Mouse (Mus musculus) heart, adult 11 months (tissue): ENCODE data around the gene Zcchc7.
"Not testable (repeated sequence)": the region's sequence is repeated elsewhere in the genome, so short reads cannot be mapped to it uniquely, and the experiment has no call there.

Experiments
- DNase-seq: peaks from one replicate; pipeline ENCODE4 v3.0.0; 2022

The Zcchc7 gene

DNA sequence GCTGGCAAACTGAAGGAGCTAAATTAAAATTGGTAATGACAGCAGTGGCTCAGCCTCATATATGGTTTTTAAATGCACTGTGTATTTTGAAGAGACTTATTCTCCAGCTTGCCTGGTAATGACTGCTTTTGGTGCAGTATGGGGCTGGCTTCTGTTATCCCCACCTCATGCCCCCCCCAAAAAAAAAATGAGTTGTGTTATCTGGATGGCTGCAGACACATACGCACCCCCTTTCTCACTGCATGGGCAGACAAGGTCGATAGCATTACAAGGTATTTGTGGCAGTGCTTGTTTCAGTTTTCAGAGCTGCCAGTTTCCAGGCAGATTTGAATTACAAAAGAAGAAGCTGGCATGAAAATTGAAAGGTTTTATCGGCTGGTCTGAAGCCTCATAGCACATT is 162.2 kb downstream of the Zcchc7 start:
- peak; percentile 35 for DNase-seq

DNA sequence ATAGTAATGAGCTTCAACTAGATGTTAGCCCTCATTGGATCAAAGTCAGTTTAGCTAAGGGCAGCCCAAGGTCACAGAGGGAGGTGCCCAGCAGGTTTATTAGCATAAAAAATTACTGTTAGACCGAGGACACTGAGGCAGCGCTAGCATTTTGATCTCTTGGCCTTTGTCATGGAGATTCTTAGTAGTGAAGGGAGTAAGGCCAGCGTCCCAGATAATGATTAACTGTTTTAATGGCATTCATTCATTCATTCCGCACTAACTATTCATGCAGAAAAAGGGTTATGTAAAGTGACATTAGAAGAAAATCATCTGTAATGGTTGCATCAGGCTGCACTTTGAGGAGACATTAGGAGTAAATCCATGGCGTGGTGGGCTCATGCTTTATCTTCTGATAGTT is 165.2 kb downstream of the Zcchc7 start:
- DNase-seq: peak; percentile 16

DNA sequence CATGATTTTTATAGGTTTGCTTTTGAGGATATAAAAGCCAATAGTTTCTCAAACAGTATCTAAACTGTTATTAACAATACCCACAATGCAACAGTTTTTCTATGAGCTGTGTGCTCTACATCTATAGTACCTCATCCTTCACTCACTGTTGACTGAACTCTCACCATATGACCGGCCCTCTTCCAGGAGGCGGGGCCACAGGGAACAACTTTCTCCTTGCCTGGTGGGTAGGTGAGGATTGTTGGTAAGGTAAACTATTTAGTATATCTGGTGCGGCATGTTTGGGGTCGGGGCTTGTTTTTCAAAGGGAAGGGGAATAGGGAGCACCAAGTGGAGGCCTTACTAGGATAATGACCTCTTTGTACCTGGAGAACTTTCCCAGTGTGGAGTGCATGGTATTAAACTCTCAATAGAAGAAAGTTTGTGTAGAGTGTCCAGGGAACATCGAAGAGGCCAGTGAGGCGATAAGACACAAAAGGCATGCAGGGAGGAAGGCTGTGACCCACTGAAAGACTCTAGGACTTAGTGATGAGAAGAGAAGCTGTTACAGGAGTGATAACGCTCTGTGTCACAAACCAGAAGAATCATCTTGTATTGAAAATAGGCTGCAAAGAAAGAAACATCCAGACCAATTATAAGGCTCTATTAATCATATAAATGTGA is 166.9 kb downstream of the Zcchc7 start:
- DNase-seq: peak; percentile 55

DNA sequence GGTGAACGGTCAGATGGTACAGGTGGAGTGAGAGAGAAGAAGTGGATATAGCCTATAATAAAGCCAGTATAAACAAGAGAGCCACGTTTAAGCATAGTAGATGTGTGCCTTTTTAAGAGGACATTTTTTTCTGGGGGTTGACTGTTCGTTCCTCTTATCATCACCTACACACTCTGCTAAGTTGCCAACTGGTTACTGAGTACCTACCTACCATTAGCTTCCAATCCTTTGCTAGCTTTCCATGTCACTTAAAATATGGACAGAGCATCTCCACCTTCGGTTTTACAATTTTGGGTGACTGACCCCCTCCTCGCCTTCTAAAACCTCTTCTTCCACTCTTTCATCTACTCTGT is 167.4 kb downstream of the Zcchc7 start:
- DNase-seq: no peak

DNA sequence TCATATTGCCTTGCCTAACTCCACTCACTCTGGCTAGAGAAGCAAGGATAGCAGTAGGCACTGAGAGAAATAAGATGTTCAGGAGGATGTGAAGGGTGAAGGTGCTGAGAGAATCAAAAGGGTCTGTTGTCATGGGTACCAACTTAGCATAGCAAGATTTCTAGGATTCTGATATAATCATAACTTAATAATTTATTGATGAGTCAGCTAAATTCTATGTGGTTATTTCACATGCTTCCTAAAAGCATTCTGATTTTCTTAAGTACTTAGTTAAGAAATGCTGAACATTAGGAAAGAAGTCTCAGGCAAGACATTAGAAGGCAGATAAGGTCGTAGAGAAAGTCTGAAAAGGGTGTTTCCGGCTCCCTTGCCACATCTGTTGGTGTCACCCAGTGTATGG is 172.3 kb downstream of the Zcchc7 start:
- peak; percentile 25 for DNase-seq

DNA sequence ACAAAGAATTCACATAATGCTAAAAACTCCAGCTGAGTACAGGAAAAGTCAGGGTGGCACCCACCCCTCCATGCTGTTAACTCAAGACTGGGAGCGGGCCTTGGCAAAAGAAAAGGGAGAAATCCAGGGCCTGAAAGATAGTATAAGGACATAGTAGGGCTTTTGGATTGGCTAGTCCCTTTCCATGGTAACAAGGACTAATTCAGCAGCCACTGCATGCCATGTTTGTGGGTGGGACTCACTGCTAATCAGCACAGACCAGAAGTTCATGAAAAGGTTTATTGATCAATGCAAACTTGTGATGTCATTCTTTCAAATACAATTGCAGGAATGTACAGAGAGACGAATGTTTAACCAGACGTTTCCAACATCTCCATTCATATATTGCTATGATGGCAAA is 173.1 kb downstream of the Zcchc7 start:
- DNase-seq: peak; percentile 27

DNA sequence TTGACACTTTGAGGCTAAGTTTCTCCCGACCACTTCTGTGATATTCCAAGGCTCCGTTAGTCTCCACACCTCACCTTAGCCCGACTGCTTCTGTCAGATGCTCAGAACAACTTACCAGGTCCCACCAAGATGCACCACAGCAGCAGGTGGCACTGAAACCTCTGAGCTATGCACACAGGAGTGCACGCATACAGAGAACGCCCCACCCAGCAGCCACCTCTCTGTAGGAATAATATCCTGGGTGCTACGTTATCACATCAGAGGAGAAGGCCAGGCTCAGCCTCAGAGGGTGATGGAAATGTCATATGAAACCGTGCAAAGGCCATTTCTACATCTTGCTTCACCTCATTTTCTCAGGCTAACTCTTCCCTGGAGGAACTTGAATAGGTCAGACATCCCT is 174.7 kb downstream of the Zcchc7 start:
- peak; percentile 72 for DNase-seq

DNA sequence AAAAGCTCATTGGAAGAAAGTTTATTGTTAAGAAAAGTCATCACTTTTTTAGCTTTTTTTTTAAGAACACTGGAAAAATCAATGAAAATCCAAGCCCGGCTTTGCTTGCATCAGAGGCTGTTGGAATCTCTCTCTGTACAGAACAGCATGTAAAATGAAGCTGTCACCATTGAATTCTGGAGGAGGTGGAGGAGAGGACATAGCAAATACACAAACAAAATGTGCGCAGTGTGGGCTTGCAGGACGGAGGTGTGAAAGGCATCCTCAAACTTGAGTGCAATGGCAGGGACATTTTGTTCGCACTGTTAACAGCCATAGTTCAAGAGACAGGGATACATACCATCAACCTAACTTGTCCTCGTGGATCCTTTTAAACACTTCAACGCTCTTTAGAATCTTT is 176.1 kb downstream of the Zcchc7 start:
- DNase-seq: peak; percentile 12

DNA sequence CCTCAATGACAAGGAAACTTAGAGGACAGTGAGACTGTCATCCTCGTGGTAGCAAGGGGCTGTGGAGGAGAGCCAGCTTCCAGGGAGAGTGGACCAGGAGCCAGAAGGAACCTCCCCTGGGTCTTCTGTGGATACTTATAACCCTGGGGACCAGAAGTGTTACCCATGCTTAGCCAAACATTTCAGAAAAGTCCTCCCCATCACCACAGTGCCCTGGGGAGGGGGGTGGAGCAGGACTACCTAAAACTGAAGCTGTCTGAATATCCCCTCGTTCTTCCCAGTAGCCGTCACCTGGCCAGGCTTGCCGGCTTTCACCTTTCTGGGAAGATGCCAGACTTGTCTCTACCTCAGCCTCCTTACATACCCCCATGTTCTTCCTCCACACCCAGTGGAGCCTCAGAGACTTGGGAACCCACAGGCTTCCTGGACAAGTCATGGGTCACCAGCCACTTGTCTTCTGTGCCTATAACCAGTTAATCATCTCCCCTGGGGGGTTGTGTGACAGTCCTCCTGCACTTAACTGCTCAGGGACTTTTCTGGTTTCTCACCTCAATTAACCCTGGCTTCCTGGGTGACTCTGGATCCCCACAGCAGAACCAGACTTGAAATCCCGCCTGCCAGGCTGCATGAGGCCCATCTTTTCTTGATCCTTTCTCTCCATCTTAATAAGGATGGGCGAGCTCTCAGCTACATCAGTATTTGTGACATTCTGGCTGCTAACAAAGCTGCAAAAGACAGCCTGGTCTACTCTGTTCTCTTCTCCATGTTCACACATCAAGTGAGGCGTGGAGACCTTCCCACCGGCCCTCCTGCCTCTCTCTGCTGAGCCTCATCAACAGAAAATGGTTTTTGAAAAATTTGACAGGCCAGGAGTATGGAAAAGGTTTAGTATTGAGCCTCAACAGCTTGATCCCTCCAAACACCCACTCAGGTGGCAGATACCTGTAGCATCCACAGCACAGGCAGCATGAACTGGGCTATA is 183.0 kb downstream of the Zcchc7 start:
- peak; percentile 65 for DNase-seq

DNA sequence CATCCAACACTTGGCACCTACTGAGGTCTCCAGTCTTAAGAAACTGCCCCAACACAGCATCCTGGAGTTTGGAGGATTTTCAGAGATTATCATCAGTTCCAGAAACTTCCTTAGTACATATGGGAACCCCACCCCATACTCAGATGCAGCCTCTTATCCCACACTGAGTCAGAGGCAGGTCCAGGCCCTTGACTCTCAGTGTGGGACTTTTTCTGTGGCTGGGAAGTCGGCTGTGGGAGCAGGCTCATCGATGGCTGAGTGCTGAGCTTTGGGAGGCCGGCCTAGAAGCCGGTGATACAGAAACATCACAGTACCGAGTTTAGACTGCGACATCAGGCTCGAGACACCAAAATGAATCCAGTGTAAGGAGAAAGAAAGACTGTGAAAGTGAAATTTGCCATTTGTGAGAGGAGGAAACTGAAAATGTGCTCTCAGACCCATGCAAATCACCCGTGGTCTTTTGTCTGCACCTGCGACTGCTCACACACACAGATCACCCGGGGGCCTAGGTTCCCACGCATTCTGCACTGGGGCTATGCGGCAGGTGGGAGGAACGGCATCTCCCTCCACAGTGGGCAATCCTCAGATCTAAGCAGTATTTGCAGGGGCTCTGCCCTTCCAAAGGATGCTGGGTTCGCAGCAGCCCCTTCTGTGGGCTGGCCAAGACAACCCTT is 184.0 kb downstream of the Zcchc7 start:
- peak; percentile 74 for DNase-seq

DNA sequence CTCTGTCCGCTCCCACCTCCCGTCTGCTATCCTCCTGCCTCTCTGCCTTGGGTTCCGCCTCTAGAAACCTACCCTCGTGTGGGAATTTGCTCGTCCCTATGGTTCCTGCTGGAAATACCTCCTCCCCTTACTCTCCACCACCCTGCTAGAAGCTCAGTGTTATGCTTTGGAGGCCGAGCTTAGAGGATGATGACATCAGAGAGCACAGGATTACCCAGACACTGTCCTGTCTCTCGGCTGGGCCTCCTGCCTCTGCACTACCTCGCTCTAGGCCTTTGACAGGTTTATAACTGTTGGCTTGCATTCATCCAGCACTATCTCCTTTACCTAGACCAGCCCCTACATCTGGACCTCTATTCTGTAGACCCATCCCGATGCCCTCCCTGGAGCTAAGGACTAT is 184.6 kb downstream of the Zcchc7 start:
- peak; percentile 65 for DNase-seq

DNA sequence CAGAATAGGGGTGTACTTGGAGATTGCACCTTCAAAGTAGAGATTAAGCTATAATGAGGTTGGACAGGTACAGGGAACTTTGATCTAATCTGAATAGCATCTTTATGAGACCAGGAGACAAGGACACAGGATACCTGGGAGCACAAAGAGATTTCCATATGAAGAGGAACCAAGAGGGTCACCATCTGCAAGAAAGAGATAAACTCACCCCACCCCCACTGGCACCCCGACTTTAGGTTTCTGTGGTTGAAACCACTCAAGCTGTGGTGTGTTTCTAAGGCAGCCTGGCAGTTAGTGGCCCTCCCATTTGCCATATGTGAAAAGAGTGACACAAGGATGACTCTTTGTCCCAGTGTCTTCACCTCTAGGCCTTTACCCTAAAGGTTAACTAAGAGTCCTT is 186.6 kb downstream of the Zcchc7 start:
- DNase-seq: no peak

DNA sequence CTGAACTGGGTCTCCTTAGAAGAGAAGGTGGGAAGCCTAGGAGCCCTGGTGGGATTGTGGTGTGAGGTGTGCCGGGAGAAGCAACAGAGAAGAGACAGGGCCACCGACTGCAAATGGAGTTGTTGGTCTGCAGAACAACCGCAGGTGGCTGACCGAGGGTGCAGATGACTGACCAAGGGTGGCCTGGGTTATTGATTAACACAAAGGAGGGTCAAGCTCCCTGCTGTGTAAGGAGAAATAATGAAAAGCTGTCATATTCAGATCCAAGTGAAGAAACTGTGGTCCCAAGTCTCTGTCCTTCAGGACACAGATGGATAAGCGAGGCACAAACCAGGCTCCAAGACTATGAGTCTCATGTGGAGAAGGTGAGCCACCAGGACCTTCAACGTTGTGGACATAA is 187.8 kb downstream of the Zcchc7 start:
- DNase-seq: no peak

DNA sequence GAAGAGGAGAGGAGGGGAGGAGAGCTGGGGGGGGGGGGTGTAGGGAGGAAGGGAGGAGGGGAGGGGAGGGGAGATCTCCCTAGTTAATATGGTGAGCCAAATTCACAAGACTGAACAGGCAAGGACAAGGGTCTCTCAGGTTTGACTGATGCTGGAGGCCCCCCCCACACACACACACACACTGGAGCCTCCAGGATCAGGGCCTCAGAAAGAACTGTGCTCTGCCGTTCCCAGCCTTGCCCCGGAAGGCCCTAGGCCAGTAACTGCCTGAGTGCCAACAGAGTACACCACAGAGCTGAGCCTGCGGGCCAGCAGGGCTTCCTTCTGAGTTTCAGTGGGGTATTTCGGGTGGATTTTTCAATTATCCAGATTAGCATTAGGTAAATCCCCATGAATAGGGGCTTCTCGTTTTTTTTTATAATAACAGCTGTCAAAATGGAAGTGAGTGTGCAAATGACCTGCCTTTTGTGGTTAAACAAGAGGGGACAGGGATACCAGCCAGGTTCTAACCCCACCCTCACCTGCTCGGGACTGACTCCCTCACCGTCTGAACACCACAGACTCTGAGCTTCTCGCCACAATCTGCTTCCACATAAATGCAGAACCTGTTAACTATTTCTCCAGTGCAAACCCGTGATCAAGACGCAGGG is 188.9 kb downstream of the Zcchc7 start:
- DNase-seq: no peak

DNA sequence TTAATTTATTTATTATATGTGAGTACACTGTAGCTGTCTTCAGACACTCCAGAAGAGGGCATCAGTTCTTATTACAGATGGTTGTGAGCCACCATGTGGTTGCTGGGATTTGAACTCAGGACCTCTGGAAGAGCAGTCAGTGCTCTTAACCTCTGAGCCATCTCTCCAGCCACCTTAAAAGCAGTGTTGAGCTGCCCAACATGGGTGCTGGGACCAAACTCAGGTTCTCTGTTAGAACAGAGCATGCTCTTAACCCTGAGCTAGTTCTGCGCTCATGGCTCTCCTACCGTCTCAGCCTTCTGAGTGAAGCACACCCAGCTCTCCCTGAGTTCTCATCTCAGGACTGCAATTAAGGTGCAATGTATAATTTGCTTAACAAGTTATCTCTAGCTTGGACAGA is 190.4 kb downstream of the Zcchc7 start:
- DNase-seq: not testable (repeated sequence)

DNA sequence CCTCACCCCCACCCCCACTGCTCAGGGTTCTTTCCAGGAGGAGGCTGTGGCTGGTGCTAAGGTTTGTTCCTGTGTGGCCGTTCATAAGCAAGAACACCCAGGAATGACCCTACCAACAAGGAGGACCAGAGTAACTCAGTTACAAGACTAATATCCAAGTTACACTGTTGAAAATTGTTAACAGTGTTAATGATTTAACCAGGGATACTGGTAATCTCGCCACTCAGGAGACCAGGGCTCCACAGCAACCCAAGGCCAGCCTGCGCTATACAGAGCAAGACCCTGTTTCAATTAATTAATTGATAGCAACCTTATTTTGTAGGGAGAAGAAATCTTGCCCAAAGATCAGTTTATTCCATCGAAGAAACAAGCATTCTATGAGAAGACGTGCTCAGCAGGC is 191.8 kb downstream of the Zcchc7 start:
- no peak for DNase-seq

DNA sequence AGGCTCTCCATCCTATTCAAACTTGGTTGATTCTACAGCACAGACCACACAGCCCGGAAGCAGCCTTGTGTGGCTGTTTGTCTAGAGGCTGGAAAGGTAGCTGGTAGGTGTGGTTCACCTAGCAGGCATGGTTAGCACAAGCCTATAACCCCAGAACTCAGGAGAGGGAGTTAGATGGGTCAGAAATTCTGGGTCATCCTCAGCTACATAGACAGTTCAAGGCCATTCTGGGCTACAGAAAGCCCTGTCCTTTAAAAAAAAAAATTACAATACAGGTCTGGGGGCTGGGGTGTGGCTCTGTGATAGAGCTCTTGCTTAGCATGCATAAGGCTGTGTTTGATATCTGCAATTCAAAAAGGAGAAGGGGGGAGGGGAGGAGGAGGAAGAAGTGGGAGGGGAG is 192.6 kb downstream of the Zcchc7 start:
- no peak for DNase-seq

DNA sequence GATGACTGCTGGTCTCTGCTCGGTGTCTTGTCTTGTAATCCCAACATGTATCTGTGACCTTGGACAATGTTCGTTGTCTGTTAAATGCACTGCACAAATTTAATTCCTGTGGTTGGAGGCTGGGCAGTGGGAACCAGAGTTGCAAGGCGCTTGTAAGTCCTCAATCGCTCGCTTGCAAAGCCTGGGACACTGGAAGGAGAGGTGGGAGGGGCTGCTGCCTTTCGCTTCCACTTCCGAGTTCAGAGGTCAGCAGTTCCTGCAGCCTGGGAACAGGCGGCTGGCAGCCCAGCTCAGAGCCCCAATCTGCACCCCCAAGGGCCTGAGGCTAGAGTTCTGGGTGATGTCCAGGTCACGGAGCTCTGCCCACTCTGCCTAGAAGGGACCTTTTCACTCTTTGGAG is 197.4 kb downstream of the Zcchc7 start:
- no peak for DNase-seq

DNA sequence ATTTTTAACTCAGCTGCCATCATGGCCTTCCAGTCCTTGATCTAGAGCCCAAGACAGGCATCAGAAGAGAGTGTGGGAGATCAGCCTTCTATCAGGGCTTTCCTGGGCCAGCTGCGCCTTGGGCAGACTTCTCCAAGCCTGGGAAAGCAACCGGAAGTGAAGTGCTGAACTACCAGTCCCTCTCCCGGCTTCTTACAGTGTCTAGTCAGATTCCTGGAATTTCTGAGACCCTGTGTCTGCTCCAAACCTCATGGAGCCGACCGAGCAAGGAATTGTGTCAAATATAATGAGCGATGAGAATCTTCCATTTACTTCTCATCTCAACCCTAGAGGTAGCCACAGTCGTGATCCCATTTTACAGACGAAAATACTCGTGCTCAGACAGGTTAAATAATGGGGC is 203.1 kb downstream of the Zcchc7 start:
- no peak for DNase-seq

DNA sequence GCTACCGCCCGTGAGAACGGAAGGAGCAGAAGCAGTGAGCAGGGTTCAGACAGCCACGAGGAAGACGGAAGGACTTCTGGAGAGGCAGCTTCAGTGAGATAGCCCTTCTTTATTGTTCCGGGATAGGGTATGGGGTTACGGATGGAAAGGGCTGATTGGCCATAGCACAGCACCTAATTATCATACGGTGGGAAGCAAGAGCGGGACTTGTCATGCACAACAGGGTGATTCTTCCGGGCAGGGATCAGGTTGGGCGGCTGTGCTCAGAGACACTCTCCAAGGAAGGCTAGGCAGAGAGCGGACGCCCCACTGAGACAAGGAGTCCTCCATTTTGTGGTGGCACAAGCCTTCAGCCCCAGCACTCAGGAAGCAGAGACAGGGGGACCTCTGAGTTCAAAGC is 203.5 kb downstream of the Zcchc7 start:
- DNase-seq: no peak

DNA sequence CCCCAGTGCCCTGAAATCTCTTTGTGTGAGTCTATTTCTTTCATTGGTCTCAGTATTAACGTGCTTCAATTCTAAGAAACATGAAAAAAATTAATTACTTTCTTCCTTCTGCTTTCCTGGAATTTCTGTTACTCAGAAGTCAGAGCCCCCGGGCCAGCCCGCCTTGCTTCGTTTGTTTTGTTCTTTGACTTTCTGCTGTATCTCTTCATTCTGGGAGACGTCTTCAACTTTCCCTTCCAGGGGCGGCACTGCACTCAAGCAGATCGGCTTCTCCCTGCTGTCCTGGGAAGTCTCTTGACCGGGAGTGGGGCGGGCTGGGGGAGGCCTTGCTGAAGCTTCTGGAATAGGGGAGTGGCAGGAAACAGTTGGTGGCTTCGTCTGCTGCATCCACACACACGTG is 207.5 kb downstream of the Zcchc7 start:
- no peak for DNase-seq

DNA sequence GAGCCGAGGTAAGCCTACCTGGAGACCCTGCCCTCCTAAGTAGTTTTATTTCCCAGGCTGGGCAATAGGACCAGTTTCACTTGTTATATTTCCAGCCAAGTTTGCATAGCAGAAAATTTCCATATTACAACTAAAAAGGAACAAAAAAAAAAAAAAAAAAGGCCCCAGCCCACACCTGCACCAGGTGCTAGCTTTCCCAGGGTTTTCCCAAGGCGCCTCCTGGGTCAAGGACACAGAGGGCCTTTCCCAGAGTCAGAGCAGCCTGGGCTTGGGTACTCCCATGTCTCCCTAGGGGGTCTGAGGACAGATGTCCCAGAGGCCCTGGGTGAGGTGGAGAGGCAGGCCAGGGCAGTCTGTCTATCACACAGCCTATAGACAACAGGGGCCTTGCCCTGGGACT is 209.5 kb downstream of the Zcchc7 start:
- DNase-seq: no peak

DNA sequence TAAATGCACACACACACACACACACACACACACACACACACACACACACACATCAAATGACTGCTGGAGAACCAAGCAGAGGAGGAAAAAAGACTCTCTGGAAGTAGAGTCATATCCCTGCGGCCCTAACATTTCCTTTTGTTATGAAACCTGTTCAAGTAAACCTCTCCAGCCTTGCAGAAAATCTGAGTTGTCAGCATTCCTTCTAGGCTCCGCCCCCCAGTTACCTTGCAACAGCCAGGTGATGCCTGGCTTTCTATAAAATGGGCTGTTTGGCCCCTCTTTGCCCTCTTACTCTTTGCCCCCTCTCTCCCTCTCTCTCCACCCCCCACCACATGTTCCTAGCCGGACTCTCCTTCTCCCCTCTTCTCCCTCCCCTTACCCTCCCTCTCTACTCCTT is 210.1 kb downstream of the Zcchc7 start:
- DNase-seq: no peak
